Mouse (Mus musculus) embryonic facial prominence, embryonic 12.5 days (tissue): ENCODE results near the gene Ctnnbl1. TPM values are rescaled to one million over a fixed set of nuclear protein-coding genes. Genes with fewer than 3 reads are reported as not detected.
A peak's percentile ranks its signal among the peaks of the same experiment; 100 is the strongest.

Source experiments
- ATAC-seq: fragments of 200-750 bp; cut with Nextera tagmentation; 2 replicates; pipeline ENCODE4 v1.8.0; 2017; ENCODE audit not compliant: insufficient number of reproducible peaks, insufficient read depth, low FRiP score, low TSS enrichment
- H3K27ac ChIP-seq: fragments of 300-500 bp; sonication (generic); 2 replicates; pipeline ENCODE4 v1.5.1; 2016; ENCODE audit warnings: mild to moderate bottlenecking
- H3K27me3 ChIP-seq: fragments of 300-500 bp; sonication (generic); 2 replicates; pipeline ENCODE4 v1.6.1; 2016; ENCODE audit warnings: mild to moderate bottlenecking, moderate library complexity
- H3K36me3 ChIP-seq: fragments of 300-500 bp; sonication (generic); 2 replicates; pipeline ENCODE4 v1.6.1; 2016; ENCODE audit warnings: mild to moderate bottlenecking
- H3K4me1 ChIP-seq: fragments of 300-500 bp; sonication (generic); 2 replicates; pipeline ENCODE4 v1.6.1; 2016
- H3K4me2 ChIP-seq: fragments of 300-500 bp; sonication (generic); replicated peaks from 2 replicates; pipeline ENCODE4 v1.6.1; 2016; ENCODE audit warnings: mild to moderate bottlenecking, moderate library complexity
- H3K4me3 ChIP-seq: fragments of 300-500 bp; sonication (generic); 2 replicates; pipeline ENCODE4 v1.5.1; 2016; ENCODE audit warnings: mild to moderate bottlenecking
- H3K9ac ChIP-seq: fragments of 300-500 bp; sonication (generic); 2 replicates; pipeline ENCODE4 v1.6.1; 2016; ENCODE audit warnings: mild to moderate bottlenecking, moderate library complexity
- H3K9me3 ChIP-seq: fragments of 300-500 bp; sonication (generic); 2 replicates; pipeline ENCODE4 v1.6.1; 2016; ENCODE audit warnings: mild to moderate bottlenecking, moderate library complexity
- WGBS: fragments of 180-500 bp; shearing (Covaris S2); methylation state at CpG from one replicate; pipeline ENCODE4 v1.1.7; 2016; 5-methylcytosine and 5-hydroxymethylcytosine counted together
- polyA plus RNA-seq: library from polyadenylated mRNA; unstranded; fragments of >200 nt; fragmentation: Nextera tagmentation; extraction: Ambion mirVana; gene quantifications from 2 replicates; pipeline ENCODE4 v1.2.1, GENCODE M21; 2016

The Ctnnbl1 gene
- polyA plus RNA-seq, 1 experiment from 2014 or later = 74.0 TPM

GRCm38 (mm10) chr2:157861273-157861944 is 124.2 kb downstream of the Ctnnbl1 start:
- Histone ChIP-seq H3K27ac (no peak overlapping the region), H3K4me1 (peaks cover 6% of the 10 kb centered on the region; the same call in 1 of the 2 replicates), H3K36me3 (no peaks in the 10 kb centered on the region), H3K9ac (no peak overlapping the region), H3K4me3 (no peak overlapping the region), H3K27me3 (no peaks in the 10 kb centered on the region), H3K9me3 (no peaks in the 10 kb centered on the region), H3K4me2 (no peak overlapping the region)
- WGBS = 74% methylated on average over 10 of the region's 10 CpGs
- no peak for ATAC-seq

DNA sequence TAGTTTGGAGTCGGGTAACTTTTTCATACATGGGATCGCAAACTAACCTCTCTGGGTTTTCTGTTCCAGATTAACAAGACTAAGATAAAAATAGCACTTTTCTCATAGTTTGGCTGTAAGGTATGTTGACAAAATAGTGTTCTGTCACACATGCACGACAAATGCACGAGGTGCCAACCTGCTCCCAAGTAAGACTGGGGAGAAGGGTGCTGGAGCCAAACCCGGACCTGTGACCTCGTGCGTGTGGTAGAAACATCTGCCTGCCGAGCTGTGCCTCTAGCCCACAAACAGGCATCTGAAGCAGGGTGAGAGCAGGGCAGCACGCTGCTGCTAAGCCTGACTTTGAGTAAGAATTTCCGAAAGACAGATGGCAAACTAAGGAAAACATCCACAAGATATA is 125.1 kb downstream of the Ctnnbl1 start:
- no peaks in the 10 kb centered on the region for H3K27me3 ChIP-seq
- no peak for ATAC-seq

GRCm38 (mm10) chr2:157867126-157867525 is 129.9 kb downstream of the Ctnnbl1 start:
- no peaks in the 10 kb centered on the region for H3K9me3 ChIP-seq
- H3K9ac ChIP-seq = no peak overlapping the region
- no peak for ATAC-seq
- no peaks in the 10 kb centered on the region for H3K27me3 ChIP-seq
- no peak overlapping the region for H3K4me3 ChIP-seq
- WGBS = 75% methylated on average over 3 of the region's 3 CpGs
- H3K4me1 ChIP-seq = 0 out of 2 replicates have a peak, but pooled peaks cover 2% of the 10 kb centered on the region
- H3K4me2 ChIP-seq = no peak overlapping the region
- H3K36me3 ChIP-seq = peaks cover under 1% of the 10 kb centered on the region; the same call in 1 of the 2 replicates
- no peak overlapping the region for H3K27ac ChIP-seq

More for the DNA sequence above, 125.1 kb downstream of the Ctnnbl1 start:
- H3K4me2 ChIP-seq = no peak overlapping the region
- H3K27ac ChIP-seq = no peak overlapping the region
- H3K9me3 ChIP-seq = no peaks in the 10 kb centered on the region
- no peaks in the 10 kb centered on the region for H3K36me3 ChIP-seq
- no peak overlapping the region for H3K4me3 ChIP-seq
- no peak overlapping the region for H3K9ac ChIP-seq
- peaks cover 6% of the 10 kb centered on the region; the same call in 1 of the 2 replicates for H3K4me1 ChIP-seq
- WGBS = 82% methylated on average over 10 of the region's 10 CpGs

DNA sequence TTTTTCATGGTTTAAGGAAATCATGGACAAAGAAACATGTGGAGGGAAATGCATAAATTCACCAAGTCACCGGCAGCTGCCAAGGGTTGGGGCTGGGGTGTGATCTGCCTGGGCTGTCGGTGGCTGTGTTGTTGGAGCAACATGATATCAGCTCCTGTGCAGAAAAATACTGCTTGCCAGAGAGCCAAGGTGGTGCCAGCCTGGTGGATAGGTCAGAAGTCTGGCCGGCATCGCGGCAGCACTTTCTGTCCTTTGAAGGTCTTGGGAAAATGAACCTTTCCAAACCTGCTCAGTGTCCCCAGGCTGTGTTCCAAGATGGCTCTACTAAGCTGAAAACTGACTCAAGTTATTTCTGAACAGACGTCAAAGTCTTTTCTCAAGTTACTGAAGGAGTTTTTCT is 133.0 kb downstream of the Ctnnbl1 start:
- Histone ChIP-seq H3K4me2 (no peak overlapping the region), H3K9ac (no peak overlapping the region), H3K4me1 (0 out of 2 replicates have a peak, but pooled peaks cover 2% of the 10 kb centered on the region), H3K27ac (no peak overlapping the region), H3K27me3 (no peaks in the 10 kb centered on the region), H3K4me3 (no peak overlapping the region), H3K9me3 (no peaks in the 10 kb centered on the region), H3K36me3 (peaks cover 9% of the 10 kb centered on the region)
- WGBS = 65% methylated on average over 6 of the region's 6 CpGs
- no peak for ATAC-seq

GRCm38 (mm10) chr2:157873223-157873622 is 136.0 kb downstream of the Ctnnbl1 start:
- Histone ChIP-seq H3K36me3 (peaks cover 9% of the 10 kb centered on the region), H3K27ac (no peak overlapping the region), H3K9me3 (no peaks in the 10 kb centered on the region), H3K4me1 (no peaks in the 10 kb centered on the region), H3K27me3 (no peaks in the 10 kb centered on the region), H3K4me2 (no peak overlapping the region), H3K4me3 (no peak overlapping the region), H3K9ac (no peak overlapping the region)
- no peak for ATAC-seq
- WGBS = 89% methylated on average over 6 of the region's 6 CpGs

DNA sequence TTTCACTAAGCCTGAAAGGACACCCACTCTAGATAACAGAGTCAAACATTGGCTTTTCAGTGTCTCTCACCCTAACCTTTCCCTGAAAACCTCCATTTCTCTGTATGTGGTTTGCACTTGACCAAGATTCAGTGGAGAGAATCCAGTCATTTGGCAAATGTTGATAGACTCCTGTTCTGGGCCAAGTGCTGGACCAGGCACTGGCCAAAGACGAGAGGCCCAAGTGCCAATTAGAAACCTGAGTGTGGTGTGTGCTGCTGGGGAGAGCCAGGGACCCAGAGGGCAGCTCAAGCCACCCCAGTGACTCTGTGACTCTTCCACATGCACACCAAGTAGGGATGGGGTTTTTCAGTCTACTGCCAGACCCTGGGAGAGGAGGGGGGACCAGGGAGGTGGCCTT is 136.5 kb downstream of the Ctnnbl1 start:
- peaks cover 9% of the 10 kb centered on the region for H3K36me3 ChIP-seq
- H3K9me3 ChIP-seq = no peaks in the 10 kb centered on the region
- WGBS = 85% methylated on average over 1 of the region's 1 CpGs
- no peak overlapping the region for H3K4me2 ChIP-seq
- H3K9ac ChIP-seq = no peak overlapping the region
- no peak overlapping the region for H3K27ac ChIP-seq
- ATAC-seq = no peak
- no peaks in the 10 kb centered on the region for H3K27me3 ChIP-seq
- no peak overlapping the region for H3K4me3 ChIP-seq
- no peaks in the 10 kb centered on the region for H3K4me1 ChIP-seq

GRCm38 (mm10) chr2:157875111-157875510 is 137.9 kb downstream of the Ctnnbl1 start:
- 61% methylated on average over 8 of the region's 8 CpGs for WGBS
- peaks cover 9% of the 10 kb centered on the region for H3K36me3 ChIP-seq
- no peak overlapping the region for H3K9ac ChIP-seq
- no peak overlapping the region for H3K4me3 ChIP-seq
- H3K4me1 ChIP-seq = no peaks in the 10 kb centered on the region
- H3K27ac ChIP-seq = no peak overlapping the region; the same call in 1 of the 2 replicates
- ATAC-seq = no peak
- no peaks in the 10 kb centered on the region for H3K9me3 ChIP-seq
- no peaks in the 10 kb centered on the region for H3K27me3 ChIP-seq
- H3K4me2 ChIP-seq = no peak overlapping the region

DNA sequence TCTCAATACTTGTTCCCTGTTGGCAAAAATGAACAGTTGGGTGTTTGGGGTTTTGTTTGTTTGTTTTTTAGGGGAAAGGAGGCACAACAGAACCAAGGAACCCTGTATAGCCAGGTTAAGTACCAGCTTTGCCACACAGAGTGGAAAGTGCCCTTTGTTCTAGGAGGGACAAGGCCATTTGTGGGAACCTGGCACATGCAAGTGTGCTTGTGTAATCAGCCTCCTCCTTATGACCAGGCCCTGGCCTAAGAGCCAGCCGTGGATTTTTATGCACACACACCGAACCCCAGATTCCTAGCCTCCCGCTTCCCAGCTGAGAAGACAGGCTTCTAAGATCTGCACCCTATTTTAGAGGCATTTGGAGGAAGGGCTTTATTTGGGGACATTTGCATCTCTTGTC is 140.2 kb downstream of the Ctnnbl1 start:
- Histone ChIP-seq H3K4me2 (no peak overlapping the region), H3K27me3 (no peaks in the 10 kb centered on the region), H3K9me3 (no peaks in the 10 kb centered on the region), H3K4me3 (no peak overlapping the region), H3K36me3 (peaks cover 6% of the 10 kb centered on the region), H3K4me1 (0 out of 2 replicates have a peak, but pooled peaks cover 5% of the 10 kb centered on the region), H3K9ac (no peak overlapping the region), H3K27ac (no peak overlapping the region)
- no peak for ATAC-seq
- WGBS = 89% methylated on average over 3 of the region's 3 CpGs

DNA sequence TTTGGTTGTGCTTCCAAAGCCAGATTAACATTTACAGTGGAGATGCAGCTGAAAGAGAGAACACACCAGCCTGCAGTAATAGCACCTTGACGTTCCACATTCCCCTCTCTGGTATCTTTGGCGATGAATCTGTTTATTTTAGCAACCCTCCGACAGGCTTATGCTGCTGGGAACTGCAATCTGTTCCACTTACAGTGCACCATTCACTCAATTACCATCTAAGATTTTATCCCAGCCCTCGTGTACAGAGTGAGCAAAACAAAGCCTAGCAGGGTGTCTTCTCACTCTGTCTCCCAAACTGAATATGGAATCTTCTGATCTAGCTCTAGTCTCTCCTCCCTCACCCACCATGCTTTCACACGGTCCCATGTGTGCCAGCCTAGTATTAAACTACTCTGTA is 140.8 kb downstream of the Ctnnbl1 start:
- H3K4me1 ChIP-seq = 0 out of 2 replicates have a peak, but pooled peaks cover 5% of the 10 kb centered on the region
- 67% methylated on average over 5 of the region's 5 CpGs for WGBS
- no peak overlapping the region for H3K27ac ChIP-seq
- H3K4me3 ChIP-seq = no peak overlapping the region
- ATAC-seq = no peak
- no peak overlapping the region for H3K9ac ChIP-seq
- H3K9me3 ChIP-seq = no peaks in the 10 kb centered on the region
- H3K36me3 ChIP-seq = 0 out of 2 replicates have a peak, but pooled peaks cover 4% of the 10 kb centered on the region
- no peaks in the 10 kb centered on the region for H3K27me3 ChIP-seq
- H3K4me2 ChIP-seq = no peak overlapping the region

DNA sequence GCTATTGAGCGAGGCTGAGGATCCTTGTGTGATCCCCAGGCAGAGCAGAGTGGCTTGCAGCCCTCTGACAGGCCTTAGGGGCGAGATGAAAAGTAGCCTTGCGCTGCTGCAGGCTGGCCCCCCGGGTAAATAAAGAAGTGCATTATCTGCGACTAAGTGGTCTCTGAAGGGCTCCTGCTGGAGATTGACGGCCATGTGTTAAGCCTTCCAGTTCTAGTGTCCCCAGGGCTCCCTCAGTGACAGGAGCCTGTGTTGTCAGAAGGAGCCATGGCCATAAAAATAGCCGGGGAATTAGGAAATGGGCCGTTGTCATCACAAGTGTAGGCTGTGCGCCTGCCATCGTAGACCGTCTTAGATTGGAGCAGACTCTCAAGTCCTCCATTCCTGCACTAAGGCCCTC is 144.7 kb downstream of the Ctnnbl1 start:
- Histone ChIP-seq H3K9ac (no peak overlapping the region), H3K9me3 (no peaks in the 10 kb centered on the region), H3K4me3 (no peak overlapping the region), H3K27ac (no peak overlapping the region), H3K27me3 (no peaks in the 10 kb centered on the region), H3K36me3 (peaks cover 21% of the 10 kb centered on the region; the same call in 1 of the 2 replicates), H3K4me2 (no peak overlapping the region), H3K4me1 (0 out of 2 replicates have a peak, but pooled peaks cover 10% of the 10 kb centered on the region)
- no peak for ATAC-seq
- 28% methylated on average over 11 of the region's 11 CpGs for WGBS

DNA sequence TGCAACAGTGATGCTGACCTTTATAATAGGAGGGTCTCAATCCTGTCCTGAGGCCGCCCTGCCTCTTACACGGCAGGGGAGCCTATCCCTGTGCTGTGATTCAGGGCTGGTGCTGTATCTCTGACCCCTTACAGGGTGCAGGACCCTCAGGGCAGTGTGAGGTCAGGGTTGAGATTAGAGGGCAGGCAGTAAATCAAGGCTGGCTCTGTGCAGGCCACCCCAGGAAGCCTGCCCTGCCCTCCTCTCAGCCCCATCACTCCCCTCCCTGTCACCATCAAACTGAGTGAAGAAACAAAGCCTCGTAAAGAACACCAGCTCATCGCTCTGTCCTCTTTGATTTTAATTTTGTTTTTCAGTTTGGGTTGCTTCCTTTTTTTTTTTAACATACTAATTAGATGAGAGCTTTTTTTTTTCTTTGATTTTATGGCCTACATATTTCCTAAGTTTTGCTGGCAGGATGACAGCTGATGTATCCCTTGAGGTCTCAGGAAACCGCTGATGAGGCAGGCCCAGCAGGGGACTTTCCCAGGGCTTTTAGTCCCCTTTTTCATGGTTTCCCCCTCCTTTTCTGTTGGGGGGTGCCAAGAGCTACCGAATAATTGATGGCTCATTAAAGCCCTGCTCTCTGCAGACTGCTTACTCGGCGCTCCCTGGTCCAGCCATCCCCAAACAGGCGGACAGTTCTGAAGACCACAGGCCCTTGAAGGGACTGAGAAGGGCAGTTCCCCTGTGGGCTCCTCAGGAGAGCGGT is 150.2 kb downstream of the Ctnnbl1 start:
- H3K27ac ChIP-seq = 0 out of 2 replicates have a peak overlapping the region, but pooled peaks have one; percentile 46
- H3K9ac ChIP-seq = no peak overlapping the region
- no peak for ATAC-seq
- no peaks in the 10 kb centered on the region for H3K9me3 ChIP-seq
- H3K27me3 ChIP-seq = no peaks in the 10 kb centered on the region
- H3K4me1 ChIP-seq = peaks cover 9% of the 10 kb centered on the region; the same call in 1 of the 2 replicates
- H3K36me3 ChIP-seq = peaks cover 27% of the 10 kb centered on the region; the same call in 1 of the 2 replicates
- 28% methylated on average over 10 of the region's 10 CpGs for WGBS
- H3K4me3 ChIP-seq = no peak overlapping the region
- no peak overlapping the region for H3K4me2 ChIP-seq

DNA sequence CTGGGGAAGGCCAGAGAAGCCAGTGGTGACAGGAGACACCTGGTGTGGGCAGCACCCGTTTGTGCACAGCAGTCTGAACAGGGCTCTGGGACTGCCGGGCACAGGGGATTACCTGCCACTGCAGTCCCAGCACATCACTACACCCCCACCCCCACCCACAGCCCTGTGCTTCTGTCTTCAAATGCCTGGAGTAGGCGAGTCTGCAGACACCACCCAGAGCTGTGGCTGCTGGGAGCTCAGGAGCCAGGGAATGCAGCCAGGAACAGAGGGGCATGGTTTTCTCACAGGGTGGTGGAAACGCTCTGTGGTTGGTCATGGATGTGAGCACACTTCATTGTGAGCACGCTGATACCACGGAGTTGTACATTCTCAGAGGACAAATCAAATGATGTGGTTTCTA is 154.0 kb downstream of the Ctnnbl1 start:
- Histone ChIP-seq H3K9ac (no peak overlapping the region), H3K4me1 (peaks cover 3% of the 10 kb centered on the region; the same call in 1 of the 2 replicates), H3K36me3 (peaks cover 6% of the 10 kb centered on the region; the same call in 1 of the 2 replicates), H3K27ac (no peak overlapping the region), H3K4me3 (no peak overlapping the region), H3K27me3 (no peaks in the 10 kb centered on the region), H3K9me3 (no peaks in the 10 kb centered on the region), H3K4me2 (no peak overlapping the region)
- ATAC-seq = no peak
- WGBS = 77% methylated on average over 6 of the region's 6 CpGs
